Mouse (Mus musculus) stomach, postnatal 0 days (tissue): ENCODE measurements around the gene Slc25a45. TPM values are rescaled to one million over a fixed set of nuclear protein-coding genes. Genes with fewer than 3 reads are reported as not detected.

Source experiments
- ATAC-seq: fragments of 200-750 bp; cut with Nextera tagmentation; 2 replicates; pipeline ENCODE4 v1.8.0; 2017; ENCODE audit not compliant: low FRiP score, low TSS enrichment
- DNase-seq: peaks from one replicate; pipeline ENCODE4 v3.0.0-alpha.2; 2016; ENCODE audit warnings: low spot score
- H3K27ac ChIP-seq: fragments of 300-500 bp; sonication (generic); replicated peaks from 2 replicates; pipeline ENCODE4 v1.5.1; 2014; ENCODE audit warnings: mild to moderate bottlenecking, control low read depth
- H3K27me3 ChIP-seq: fragments of 300-500 bp; sonication (generic); 2 replicates; pipeline ENCODE4 v1.6.1; 2014; ENCODE audit warnings: low read length; ENCODE audit not compliant: control insufficient read depth, insufficient read depth
- H3K36me3 ChIP-seq: fragments of 300-500 bp; sonication (generic); 2 replicates; pipeline ENCODE4 v1.6.1; 2014; ENCODE audit warnings: low read length, mixed read lengths; ENCODE audit not compliant: control insufficient read depth, insufficient read depth
- H3K4me1 ChIP-seq: fragments of 300-500 bp; sonication (generic); replicated peaks from 2 replicates; pipeline ENCODE4 v1.6.1; 2014; ENCODE audit warnings: antibody characterized with exemption; ENCODE audit not compliant: control insufficient read depth, insufficient read depth
- H3K4me2 ChIP-seq: fragments of 300-500 bp; sonication (generic); replicated peaks from 2 replicates; pipeline ENCODE4 v1.6.1; 2014; ENCODE audit warnings: low read depth, mild to moderate bottlenecking, control low read depth, moderate library complexity
- H3K4me3 ChIP-seq: fragments of 300-500 bp; sonication (generic); 2 replicates; pipeline ENCODE4 v1.5.1; 2014; ENCODE audit warnings: low read depth, low read length, control low read depth
- H3K9ac ChIP-seq: fragments of 300-500 bp; sonication (generic); 2 replicates; pipeline ENCODE4 v1.6.1; 2014; ENCODE audit warnings: mild to moderate bottlenecking, low read length, control low read depth, mixed read lengths
- H3K9me3 ChIP-seq: fragments of 300-500 bp; sonication (generic); 2 replicates; pipeline ENCODE4 v1.6.1; 2016; ENCODE audit warnings: low read length; ENCODE audit not compliant: control insufficient read depth
- CTCF ChIP-seq: IDR thresholded peaks from 2 replicates; pipeline ENCODE4 v1.5.1; 2016; ENCODE audit warnings: antibody characterized with exemption, low read depth, mild to moderate bottlenecking, moderate library complexity
- EP300 ChIP-seq: optimal IDR thresholded peaks from 2 replicates; pipeline ENCODE3; 2016; ENCODE audit warnings: antibody characterized with exemption
- WGBS: fragments of 180-500 bp; shearing (Covaris S2); extraction: QIAGEN DNeasy Blood & Tissue Kit; methylation state at CpG from one replicate; pipeline ENCODE4 v1.1.7; 2014; 5-methylcytosine and 5-hydroxymethylcytosine counted together
- polyA plus RNA-seq: library from polyadenylated mRNA; unstranded; fragments of >200 nt; fragmentation: Nextera tagmentation; extraction: Ambion mirVana; gene quantifications from 2 replicates; pipeline ENCODE4 v1.2.1, GENCODE M21; 2015

Gene Slc25a45
- polyA plus RNA-seq, 1 experiment from 2014 or later: 3.2 TPM

DNA sequence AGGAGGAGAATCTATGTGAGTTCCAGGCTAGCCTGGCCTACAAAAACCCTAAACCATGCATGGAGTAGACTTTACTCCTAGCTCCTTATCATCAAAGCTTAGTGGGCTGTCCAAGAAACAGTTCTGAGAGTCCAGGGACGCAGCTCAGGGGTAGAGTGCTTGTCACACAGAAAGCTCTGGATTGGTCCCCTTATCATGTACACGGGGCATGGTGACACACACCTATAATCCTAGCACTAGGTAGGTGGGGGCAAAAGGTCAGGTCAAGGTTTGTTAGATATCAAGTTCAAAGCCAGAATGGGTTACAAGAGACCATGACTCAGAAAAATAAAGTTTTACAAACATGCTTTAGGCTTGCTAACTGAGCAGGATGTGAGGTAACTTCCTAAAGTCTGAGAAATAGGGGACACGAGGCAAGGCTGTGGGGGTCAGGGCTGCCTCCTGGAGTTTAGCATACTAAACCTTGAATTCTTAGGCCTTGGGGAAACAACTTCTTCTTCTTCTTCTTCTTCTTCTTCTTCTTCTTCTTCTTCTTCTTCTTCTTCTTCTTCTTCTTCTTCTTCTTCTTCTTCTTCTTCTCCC is 9.7 kb downstream of the Slc25a45 start:
- Histone ChIP-seq H3K27me3 (no peaks in the 10 kb centered on the region), H3K4me3 (no peak overlapping the region), H3K36me3 (no peaks in the 10 kb centered on the region), H3K9ac (no peak overlapping the region), H3K27ac (no peak overlapping the region), H3K4me2 (no peak overlapping the region), H3K9me3 (no peaks in the 10 kb centered on the region), H3K4me1 (no peaks in the 10 kb centered on the region)
- WGBS: 65% methylated on average over 3 of the region's 3 CpGs
- TF ChIP-seq CTCF (no peak), EP300 (no peak)
- no peak for ATAC-seq
- DNase-seq: no peak

DNA sequence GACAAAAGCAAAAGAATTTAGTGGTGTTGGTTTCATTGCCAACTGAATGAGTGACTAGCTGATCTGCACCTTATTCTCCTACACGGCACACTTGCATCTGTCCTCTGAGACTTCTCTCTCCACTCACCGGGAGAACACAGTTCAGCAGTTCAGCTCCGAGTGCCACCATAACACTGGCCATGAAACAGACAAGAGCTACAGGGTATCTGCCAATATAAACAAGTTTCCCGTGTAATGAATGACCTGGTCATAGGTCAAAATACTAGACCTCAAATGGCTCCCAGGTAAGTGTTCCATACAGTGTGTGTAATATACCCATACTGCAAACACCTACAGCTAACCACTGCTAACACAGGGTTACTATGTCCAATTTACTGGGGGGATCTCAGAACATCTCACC is 11.6 kb downstream of the Slc25a45 start:
- no peak overlapping the region for H3K4me2 ChIP-seq
- H3K27me3 ChIP-seq: no peaks in the 10 kb centered on the region
- H3K4me1 ChIP-seq: no peaks in the 10 kb centered on the region; the same call in 1 of the 2 replicates
- H3K27ac ChIP-seq: no peak overlapping the region
- ATAC-seq (no peak), DNase-seq (no peak)
- no peaks in the 10 kb centered on the region for H3K36me3 ChIP-seq
- WGBS: 41% methylated on average over 4 of the region's 4 CpGs
- TF ChIP-seq EP300 (no peak), CTCF (no peak)
- H3K9me3 ChIP-seq: no peaks in the 10 kb centered on the region
- H3K9ac ChIP-seq: no peak overlapping the region
- H3K4me3 ChIP-seq: no peak overlapping the region

DNA sequence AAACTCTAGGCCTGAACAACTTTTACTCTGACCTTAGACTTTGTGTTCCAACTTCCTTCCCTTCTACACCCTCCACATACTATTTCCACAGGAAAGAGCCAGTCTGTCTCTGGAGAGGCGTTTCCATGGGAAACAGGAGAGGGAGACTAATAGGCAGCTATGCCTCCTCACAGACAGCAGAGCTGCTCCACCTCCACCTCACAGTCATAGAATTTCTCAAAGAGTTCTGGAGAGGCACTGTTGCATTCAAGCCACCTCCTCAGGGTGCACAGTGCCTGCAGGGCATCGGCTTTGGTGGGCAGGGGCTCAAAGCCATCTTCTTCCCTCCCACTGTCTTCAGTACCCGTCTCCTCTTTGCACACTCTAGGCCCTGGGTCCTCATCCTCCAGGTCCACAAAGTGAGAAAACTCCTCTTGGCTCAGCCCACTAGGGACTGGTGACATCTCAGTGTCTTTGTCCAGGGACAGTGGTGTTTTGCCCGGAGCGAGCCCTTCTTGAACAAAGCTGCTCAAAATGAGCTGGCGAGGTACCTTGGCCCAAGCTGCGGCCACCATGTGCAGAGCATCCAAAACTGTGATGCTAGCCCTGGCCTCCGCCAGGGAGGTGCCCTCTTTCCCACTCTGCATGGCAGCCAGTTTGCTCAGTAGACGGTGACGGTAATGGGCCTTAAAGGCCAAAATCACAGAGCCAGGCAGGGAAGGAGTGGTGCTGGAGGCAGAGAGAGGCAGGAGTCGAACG is 14.1 kb downstream of the Slc25a45 start:
- peaks cover 3% of the 10 kb centered on the region for H3K36me3 ChIP-seq
- ATAC-seq (no peak), DNase-seq (no peak)
- H3K4me1 ChIP-seq: no peaks in the 10 kb centered on the region; the same call in 1 of the 2 replicates
- WGBS: 94% methylated on average over 12 of the region's 12 CpGs
- H3K27me3 ChIP-seq: no peaks in the 10 kb centered on the region
- H3K4me2 ChIP-seq: no peak overlapping the region
- H3K27ac ChIP-seq: no peak overlapping the region
- no peak for TF ChIP-seq EP300
- no peak for TF ChIP-seq CTCF
- no peak overlapping the region for H3K4me3 ChIP-seq
- no peaks in the 10 kb centered on the region for H3K9me3 ChIP-seq
- no peak overlapping the region for H3K9ac ChIP-seq

DNA sequence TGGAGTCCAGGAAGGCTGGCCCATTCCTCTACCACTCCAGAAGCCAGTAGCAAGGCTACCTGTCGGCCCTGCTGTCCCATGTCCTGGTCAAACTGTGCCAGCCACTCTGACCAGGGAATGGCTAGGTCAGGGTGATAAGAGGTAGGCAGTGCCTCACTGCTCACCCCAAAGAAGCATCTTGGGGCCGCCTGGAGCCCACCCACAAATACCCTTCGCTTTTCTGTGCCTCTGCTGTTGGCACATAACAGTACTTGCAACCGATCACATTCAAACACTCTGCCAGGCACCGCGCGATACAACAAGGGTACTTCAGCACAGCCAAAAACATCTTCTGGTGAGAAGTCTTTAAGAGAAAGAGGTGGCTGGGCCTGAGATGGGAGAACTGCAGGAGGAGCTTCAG is 14.7 kb downstream of the Slc25a45 start:
- no peak for TF ChIP-seq EP300
- no peak for TF ChIP-seq CTCF
- no peak for ATAC-seq
- H3K4me2 ChIP-seq: no peak overlapping the region

DNA sequence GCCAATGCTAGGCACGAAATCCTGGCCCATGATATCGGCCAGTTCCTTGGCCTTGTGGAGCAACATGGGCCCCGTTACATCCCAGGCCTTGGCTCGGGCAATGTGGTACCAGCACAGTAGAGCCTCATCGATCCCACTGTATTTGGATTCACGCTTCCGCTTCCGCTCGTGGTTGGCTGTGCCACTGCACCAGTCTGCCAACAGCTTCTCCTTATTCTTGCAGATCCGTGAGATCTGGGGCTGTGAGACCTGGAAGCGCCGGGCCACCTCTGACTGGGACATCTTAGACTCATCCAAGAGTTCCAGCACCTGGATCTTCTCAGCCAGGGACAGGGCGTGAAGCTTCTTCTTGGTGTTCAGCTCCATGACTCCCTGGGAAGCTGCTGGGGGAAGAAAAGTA is 15.1 kb downstream of the Slc25a45 start:
- TF ChIP-seq CTCF (no peak), EP300 (no peak)
- Histone ChIP-seq H3K27me3 (no peaks in the 10 kb centered on the region), H3K9ac (no peak overlapping the region), H3K4me3 (no peak overlapping the region), H3K36me3 (peaks cover 5% of the 10 kb centered on the region), H3K4me1 (no peaks in the 10 kb centered on the region; the same call in 1 of the 2 replicates), H3K27ac (no peak overlapping the region), H3K4me2 (no peak overlapping the region), H3K9me3 (no peaks in the 10 kb centered on the region)
- ATAC-seq (no peak), DNase-seq (no peak)
- WGBS: 89% methylated on average over 13 of the region's 13 CpGs

More for the DNA sequence above, 14.7 kb downstream of the Slc25a45 start:
- Histone ChIP-seq H3K36me3 (peaks cover 5% of the 10 kb centered on the region), H3K9me3 (no peaks in the 10 kb centered on the region), H3K9ac (no peak overlapping the region), H3K27me3 (no peaks in the 10 kb centered on the region), H3K27ac (no peak overlapping the region), H3K4me1 (no peaks in the 10 kb centered on the region; the same call in 1 of the 2 replicates), H3K4me3 (no peak overlapping the region)
- no peak for DNase-seq
- 93% methylated on average over 7 of the region's 7 CpGs for WGBS
